Mouse (Mus musculus) hindbrain, embryonic 15.5 days (tissue): ENCODE measurements around the gene Cyp4f14. TPM values are rescaled to one million over a fixed set of nuclear protein-coding genes. Genes with fewer than 3 reads are reported as not detected.

Experiments used
- polyA plus RNA-seq: library from polyadenylated mRNA; unstranded; fragments of >200 nt; fragmentation: Nextera tagmentation; extraction: Ambion mirVana; gene quantifications from 2 replicates; pipeline ENCODE4 v1.2.1, GENCODE M21; 2015

Cyp4f14 gene
- polyA plus RNA-seq, 1 experiment from 2014 or later, result not detected

Other genes starting within 250 kb of the Cyp4f14 start
- gene Cyp4f15, start 231.7 kb downstream of the Cyp4f14 start, polyA plus RNA-seq, result 2.4 and 3.5 TPM in 2 replicates
- 35.7 and 36.2 TPM in 2 replicates for gene Zfp871, start 129.1 kb downstream of the Cyp4f14 start, polyA plus RNA-seq
- 47.0 and 50.7 TPM in 2 replicates for gene Zfp811, start 107.4 kb downstream of the Cyp4f14 start, polyA plus RNA-seq
- 17.9 and 18.4 TPM in 2 replicates for gene Zfp799, start 87.1 kb downstream of the Cyp4f14 start, polyA plus RNA-seq
- 7.3 and 7.9 TPM in 2 replicates for gene Zfp870, start 25.7 kb downstream of the Cyp4f14 start, polyA plus RNA-seq
- gene Cyp4f13, start 30.1 kb upstream of the Cyp4f14 start, polyA plus RNA-seq, result 9.8 and 10.6 TPM in 2 replicates
- gene Zfp472, start 48.5 kb upstream of the Cyp4f14 start, polyA plus RNA-seq, result 7.5 and 8.2 TPM in 2 replicates
- 18.3 and 19.1 TPM in 2 replicates for gene Zfp952, start 75.8 kb upstream of the Cyp4f14 start, polyA plus RNA-seq
- gene Zfp763, start 116.1 kb upstream of the Cyp4f14 start, polyA plus RNA-seq, result 23.9 and 26.1 TPM in 2 replicates
- gene 4921501E09Rik, start 150.7 kb upstream of the Cyp4f14 start, polyA plus RNA-seq, result not detected in 2 replicates
- 19.1 and 23.9 TPM in 2 replicates for gene Zfp563, start 172.0 kb upstream of the Cyp4f14 start, polyA plus RNA-seq
- 0.45 and 0.49 TPM in 2 replicates for gene Morc2b, start 222.3 kb upstream of the Cyp4f14 start, polyA plus RNA-seq